Mouse (Mus musculus) liver, embryonic 12.5 days (tissue): ENCODE data around the gene Homer2. TPM values are rescaled to one million over a fixed set of nuclear protein-coding genes. Genes with fewer than 3 reads are reported as not detected.
A peak's percentile ranks its signal among the peaks of the same experiment; 100 is the strongest.

ENCODE experiments used
- ATAC-seq: fragments of 200-750 bp; cut with Nextera tagmentation; 2 replicates; pipeline ENCODE4 v1.8.0; 2017; ENCODE audit warnings: moderate number of reproducible peaks, mild to moderate bottlenecking, moderate library complexity
- H3K27ac ChIP-seq: fragments of 300-500 bp; sonication (generic); 2 replicates; pipeline ENCODE4 v1.5.1; 2016; ENCODE audit warnings: mild to moderate bottlenecking
- H3K27me3 ChIP-seq: fragments of 300-500 bp; sonication (generic); replicated peaks from 2 replicates; pipeline ENCODE4 v1.6.1; 2016; ENCODE audit warnings: mild to moderate bottlenecking, moderate library complexity
- H3K36me3 ChIP-seq: fragments of 300-500 bp; sonication (generic); 2 replicates; pipeline ENCODE4 v1.6.1; 2016; ENCODE audit warnings: mild to moderate bottlenecking, moderate library complexity
- H3K4me1 ChIP-seq: fragments of 300-500 bp; sonication (generic); 2 replicates; pipeline ENCODE4 v1.6.1; 2016
- H3K4me2 ChIP-seq: fragments of 300-500 bp; sonication (generic); 2 replicates; pipeline ENCODE4 v1.6.1; 2016; ENCODE audit warnings: mild to moderate bottlenecking, moderate library complexity
- H3K4me3 ChIP-seq: fragments of 300-500 bp; sonication (generic); 2 replicates; pipeline ENCODE4 v1.5.1; 2016; ENCODE audit warnings: mild to moderate bottlenecking, moderate library complexity
- H3K9ac ChIP-seq: fragments of 300-500 bp; sonication (generic); 2 replicates; pipeline ENCODE4 v1.6.1; 2016; ENCODE audit warnings: mild to moderate bottlenecking, moderate library complexity
- H3K9me3 ChIP-seq: fragments of 300-500 bp; sonication (generic); replicated peaks from 2 replicates; pipeline ENCODE4 v1.6.1; 2016; ENCODE audit warnings: mild to moderate bottlenecking, moderate library complexity
- WGBS: fragments of 180-500 bp; shearing (Covaris S2); methylation state at CpG from one replicate; pipeline ENCODE4 v1.1.7; 2016; ENCODE audit not compliant: insufficient replicate concordance; 5-methylcytosine and 5-hydroxymethylcytosine counted together
- polyA plus RNA-seq: library from polyadenylated mRNA; unstranded; fragments of >200 nt; fragmentation: Nextera tagmentation; extraction: Ambion mirVana; gene quantifications from 2 replicates; pipeline ENCODE4 v1.2.1, GENCODE M21; 2016

The Homer2 gene
- polyA plus RNA-seq, 1 experiment from 2014 or later, result 10.0 TPM

DNA sequence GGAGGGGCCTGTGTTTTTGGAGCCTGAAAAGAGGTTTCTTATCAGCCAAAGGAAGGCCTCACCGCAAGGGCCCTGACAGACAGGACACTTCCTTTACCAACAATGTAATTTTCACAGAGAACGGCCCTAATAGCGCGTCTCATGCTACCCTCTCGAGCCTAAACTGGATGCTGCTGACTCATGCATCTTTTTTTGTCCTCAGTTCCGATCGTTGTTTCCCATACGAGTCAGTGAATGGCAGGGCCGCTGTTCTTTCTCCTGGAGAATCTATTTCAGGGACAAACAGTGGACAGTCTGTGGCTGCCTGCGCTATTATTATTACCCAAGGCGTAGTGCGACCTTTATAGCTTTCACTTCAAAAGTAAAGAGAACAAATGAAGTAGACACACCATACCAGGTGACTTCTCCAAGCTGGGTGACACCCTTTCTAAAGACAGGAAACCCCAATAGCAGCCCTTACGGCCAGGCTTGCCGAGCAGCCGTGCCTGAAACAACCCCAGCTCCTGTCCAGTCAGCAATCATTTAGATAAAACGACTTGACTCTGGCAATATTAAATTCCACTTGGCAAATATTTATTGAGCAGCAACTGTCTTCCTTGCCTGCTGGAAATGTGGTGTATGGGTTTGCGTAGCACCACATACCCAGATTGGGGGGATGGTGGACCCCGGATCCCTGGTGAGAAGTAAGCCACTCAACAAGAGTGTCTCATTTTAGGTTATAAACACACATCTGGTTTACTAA, 18.8 kb upstream of the Homer2 start:
- Histone ChIP-seq H3K4me3 (peak overlapping the region; percentile 16; the same call in 1 of the 2 replicates), H3K4me2 (peak overlapping the region; percentile 57), H3K27ac (peak overlapping the region; percentile 56), H3K27me3 (peaks cover 5% of the 10 kb centered on the region), H3K4me1 (peaks cover 35% of the 10 kb centered on the region), H3K36me3 (no peaks in the 10 kb centered on the region), H3K9ac (peak overlapping the region; percentile 27; the same call in 1 of the 2 replicates), H3K9me3 (no peaks in the 10 kb centered on the region)
- peak; percentile 69 for ATAC-seq
- 26% methylated on average over 18 of the region's 18 CpGs for WGBS

DNA sequence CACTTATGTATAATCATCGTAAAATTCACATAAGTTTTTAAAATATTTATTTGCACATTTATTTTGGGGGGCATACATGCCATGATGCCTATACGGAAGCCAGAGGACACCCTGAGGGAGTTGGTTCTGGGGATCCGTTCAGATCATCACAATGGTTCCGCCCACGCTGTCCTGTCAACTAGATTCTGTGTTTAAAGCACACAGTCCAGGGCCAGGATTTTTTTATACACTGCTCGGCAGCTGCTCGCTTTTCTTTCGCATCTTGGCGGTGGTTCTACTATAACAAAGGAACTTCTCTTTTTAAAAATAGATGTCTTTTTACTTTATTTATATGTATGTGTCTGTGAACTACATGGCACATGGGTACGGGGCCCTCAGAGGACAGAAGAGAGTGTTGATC, 16.5 kb upstream of the Homer2 start:
- no peak for ATAC-seq
- Histone ChIP-seq H3K9ac (no peak overlapping the region), H3K27ac (no peak overlapping the region), H3K4me2 (no peak overlapping the region), H3K4me3 (no peak overlapping the region), H3K4me1 (peaks cover 42% of the 10 kb centered on the region), H3K27me3 (peaks cover 2% of the 10 kb centered on the region), H3K9me3 (0 out of 2 replicates have a peak, but pooled peaks cover 1% of the 10 kb centered on the region), H3K36me3 (no peaks in the 10 kb centered on the region)
- 82% methylated on average over 10 of the region's 10 CpGs for WGBS

DNA sequence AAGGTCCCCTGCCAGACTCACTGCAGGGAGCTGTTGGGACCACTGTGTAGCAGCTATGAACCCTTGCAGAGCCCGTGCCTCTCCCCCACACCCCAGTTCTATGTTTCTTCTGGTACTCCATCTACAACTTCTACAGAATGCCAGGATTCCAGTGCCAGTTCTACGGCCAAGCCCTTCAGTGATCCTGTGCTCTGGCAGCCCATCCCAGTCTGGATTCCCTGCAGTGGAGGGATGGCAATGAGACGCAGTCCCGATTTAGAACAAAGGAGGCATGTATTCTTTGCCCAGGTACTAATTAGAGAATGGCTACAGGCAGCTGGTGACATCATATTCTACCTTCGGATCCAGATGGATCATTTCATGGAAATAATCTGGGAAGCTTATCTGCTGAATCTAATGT, 13.9 kb upstream of the Homer2 start:
- Histone ChIP-seq H3K9me3 (0 out of 2 replicates have a peak, but pooled peaks cover 3% of the 10 kb centered on the region), H3K4me3 (no peak overlapping the region), H3K4me1 (peaks cover 49% of the 10 kb centered on the region), H3K4me2 (no peak overlapping the region), H3K27ac (no peak overlapping the region), H3K27me3 (no peaks in the 10 kb centered on the region), H3K9ac (no peak overlapping the region), H3K36me3 (no peaks in the 10 kb centered on the region)
- 76% methylated on average over 5 of the region's 5 CpGs for WGBS
- no peak for ATAC-seq

DNA sequence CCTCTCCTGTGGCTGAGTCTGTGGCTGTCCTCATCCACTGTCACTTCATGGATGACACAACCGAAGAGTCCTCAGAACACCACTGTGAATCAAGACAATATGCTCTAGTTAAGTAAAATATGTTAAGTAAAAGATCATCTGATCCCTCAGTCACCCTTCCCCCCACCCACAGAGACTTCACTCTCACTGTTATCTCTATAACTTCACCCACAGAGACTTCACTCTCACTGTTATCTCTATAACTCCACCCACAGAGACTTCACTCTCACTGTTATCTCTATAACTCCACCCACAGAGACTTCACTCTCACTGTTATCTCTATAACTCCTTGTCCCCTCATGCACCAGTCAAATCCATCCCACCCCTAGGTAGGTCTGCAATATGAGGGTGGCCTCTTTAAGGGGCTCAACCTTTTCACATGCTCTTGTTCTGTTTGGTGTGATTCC, 11.9 kb upstream of the Homer2 start:
- peak overlapping the region; percentile 38 for H3K4me2 ChIP-seq
- H3K4me1 ChIP-seq, result peaks cover 37% of the 10 kb centered on the region
- peak; percentile 91 for ATAC-seq
- H3K27me3 ChIP-seq, result no peaks in the 10 kb centered on the region
- no peak overlapping the region for H3K9ac ChIP-seq
- H3K27ac ChIP-seq, result peak overlapping the region; percentile 85
- 29% methylated on average over 1 of the region's 1 CpGs for WGBS
- peak overlapping the region; percentile 23; the same call in 1 of the 2 replicates for H3K4me3 ChIP-seq
- no peaks in the 10 kb centered on the region for H3K36me3 ChIP-seq
- 0 out of 2 replicates have a peak, but pooled peaks cover 3% of the 10 kb centered on the region for H3K9me3 ChIP-seq

DNA sequence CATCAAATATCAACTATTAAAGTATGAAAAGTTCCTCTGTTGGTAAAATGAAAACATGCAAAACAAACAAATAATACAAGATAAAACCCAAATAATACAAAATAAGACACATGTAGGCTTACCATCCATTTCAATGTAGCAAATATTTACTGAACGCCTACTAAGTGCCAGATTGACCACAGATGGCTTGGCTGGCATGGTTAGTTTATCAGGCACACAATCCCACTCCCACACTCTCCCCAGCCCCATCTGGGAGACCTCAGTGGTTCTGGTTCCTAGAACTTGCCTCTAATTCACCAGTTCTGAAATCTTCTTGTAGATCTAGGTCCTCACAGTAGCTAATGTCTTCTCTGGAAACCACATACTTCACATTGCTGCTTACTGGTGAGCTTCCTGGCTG, 11.3 kb upstream of the Homer2 start:
- Histone ChIP-seq H3K27me3 (no peaks in the 10 kb centered on the region), H3K4me1 (peaks cover 37% of the 10 kb centered on the region), H3K36me3 (no peaks in the 10 kb centered on the region), H3K27ac (peak overlapping the region; percentile 85), H3K9me3 (0 out of 2 replicates have a peak, but pooled peaks cover 3% of the 10 kb centered on the region), H3K4me2 (peak overlapping the region; percentile 38), H3K4me3 (peak overlapping the region; percentile 23; the same call in 1 of the 2 replicates), H3K9ac (peak overlapping the region; percentile 17; the same call in 1 of the 2 replicates)
- ATAC-seq, result no peak
- WGBS, result 50% methylated on average over 1 of the region's 1 CpGs

DNA sequence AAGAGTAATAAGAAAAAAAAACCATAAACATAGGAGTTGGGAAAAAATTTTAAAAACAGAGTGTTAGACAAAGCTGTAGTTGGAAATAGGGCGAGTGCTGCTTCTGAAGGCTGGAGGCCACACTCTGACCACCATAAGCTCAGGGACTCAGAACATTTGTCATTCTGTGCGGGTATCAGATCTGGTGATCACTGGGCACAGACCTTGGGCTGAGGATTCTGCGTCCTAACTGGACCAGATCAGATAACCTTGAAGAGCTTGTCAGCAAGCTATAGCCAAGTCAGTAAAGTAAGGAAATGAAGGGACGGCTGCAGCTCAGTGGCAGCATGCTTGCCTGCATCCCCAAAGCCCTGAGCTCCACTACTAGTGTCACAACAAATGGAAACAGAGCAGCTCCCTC, 2.8 kb upstream of the Homer2 start:
- no peaks in the 10 kb centered on the region for H3K36me3 ChIP-seq
- H3K4me2 ChIP-seq, result no peak overlapping the region
- no peak overlapping the region for H3K4me3 ChIP-seq
- H3K27ac ChIP-seq, result no peak overlapping the region
- H3K27me3 ChIP-seq, result peaks cover 56% of the 10 kb centered on the region
- peaks cover 21% of the 10 kb centered on the region for H3K4me1 ChIP-seq
- 53% methylated on average over 4 of the region's 4 CpGs for WGBS
- no peak for ATAC-seq
- no peaks in the 10 kb centered on the region; the same call in 1 of the 2 replicates for H3K9me3 ChIP-seq
- no peak overlapping the region for H3K9ac ChIP-seq

DNA sequence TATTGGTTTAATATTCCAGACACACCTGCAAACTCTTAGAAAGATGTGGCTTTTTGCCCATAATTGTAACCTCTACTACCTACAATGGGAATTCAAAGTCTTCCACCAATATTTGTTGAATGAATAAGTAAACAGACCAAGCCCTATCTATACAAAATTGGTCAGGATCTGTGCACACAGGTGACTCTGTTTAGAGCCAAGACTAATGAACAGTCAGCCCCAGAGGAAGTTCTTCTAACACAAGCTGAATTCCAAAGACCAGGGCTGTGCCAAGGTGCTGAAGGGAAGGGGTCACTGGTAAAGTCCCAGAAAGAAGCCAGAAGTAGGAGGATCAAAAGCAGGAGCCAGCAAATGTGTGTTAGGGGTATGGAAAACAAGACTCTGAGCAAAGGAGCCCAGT, 838 bp upstream of the Homer2 start:
- no peak overlapping the region for H3K27ac ChIP-seq
- no peak overlapping the region for H3K4me3 ChIP-seq
- H3K4me2 ChIP-seq, result no peak overlapping the region
- ATAC-seq, result no peak
- peaks cover 76% of the 10 kb centered on the region for H3K27me3 ChIP-seq
- H3K9me3 ChIP-seq, result no peaks in the 10 kb centered on the region; the same call in 1 of the 2 replicates
- no peak overlapping the region for H3K9ac ChIP-seq
- H3K4me1 ChIP-seq, result peaks cover 23% of the 10 kb centered on the region
- no peaks in the 10 kb centered on the region for H3K36me3 ChIP-seq

DNA sequence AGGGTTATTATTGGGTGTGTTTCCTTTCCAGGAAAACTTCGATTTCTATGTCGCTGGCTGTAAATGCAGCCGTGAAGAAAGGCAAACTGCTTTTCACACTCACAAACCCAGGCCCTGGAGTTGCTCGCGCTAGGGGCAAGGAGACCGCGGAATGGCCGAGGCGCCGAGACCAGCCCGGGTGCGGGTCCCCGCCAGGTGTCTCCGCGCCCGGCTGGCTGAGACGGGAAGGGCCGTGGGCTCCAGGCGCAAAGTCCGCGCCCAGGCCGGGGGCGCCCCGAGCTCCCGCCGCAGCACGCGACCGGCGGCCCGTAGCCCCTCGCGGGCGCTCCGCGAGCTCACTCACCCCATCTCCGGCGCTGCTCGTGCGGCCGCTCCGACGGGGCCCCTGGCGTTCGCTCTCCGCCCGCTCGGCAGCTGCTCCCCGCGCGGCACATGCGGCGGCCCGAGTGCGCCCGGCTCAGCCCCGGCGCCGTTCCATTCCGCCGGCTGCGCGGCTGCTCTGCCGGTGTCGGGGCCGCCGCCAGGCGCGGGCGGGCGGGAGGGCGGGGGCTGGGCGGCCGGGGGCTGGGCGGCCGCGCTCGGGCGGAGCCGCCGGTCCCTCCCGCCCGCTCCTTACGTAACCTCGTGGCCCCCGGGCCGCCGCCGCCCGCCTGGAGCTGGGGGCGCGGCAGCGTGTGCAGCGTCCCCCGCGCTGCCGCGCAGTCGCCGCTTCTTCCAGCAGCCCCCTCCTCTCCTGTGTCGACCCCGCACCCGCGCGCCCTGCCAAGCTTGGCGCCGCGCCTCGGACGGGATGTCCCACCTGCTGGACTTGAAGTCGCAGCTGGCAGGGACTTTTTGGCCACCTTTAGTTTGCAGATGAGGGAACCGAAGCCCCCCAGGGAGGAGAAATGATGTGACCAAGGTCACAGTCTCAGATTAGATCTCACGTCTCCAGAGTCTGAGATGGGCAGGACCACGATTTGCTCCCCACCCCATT, 623 bp downstream of the Homer2 start:
- H3K27me3 ChIP-seq, result peaks cover 85% of the 10 kb centered on the region
- H3K9me3 ChIP-seq, result no peaks in the 10 kb centered on the region; the same call in 1 of the 2 replicates
- peak overlapping the region; percentile 73 for H3K9ac ChIP-seq
- no peaks in the 10 kb centered on the region for H3K36me3 ChIP-seq
- 2% methylated on average over 75 of the region's 114 CpGs for WGBS
- ATAC-seq, result peak; percentile 73
- H3K4me2 ChIP-seq, result peak overlapping the region; percentile 96
- peaks cover 23% of the 10 kb centered on the region for H3K4me1 ChIP-seq
- peak overlapping the region; percentile 71 for H3K4me3 ChIP-seq
- H3K27ac ChIP-seq, result peak overlapping the region; percentile 7; the same call in 1 of the 2 replicates

DNA sequence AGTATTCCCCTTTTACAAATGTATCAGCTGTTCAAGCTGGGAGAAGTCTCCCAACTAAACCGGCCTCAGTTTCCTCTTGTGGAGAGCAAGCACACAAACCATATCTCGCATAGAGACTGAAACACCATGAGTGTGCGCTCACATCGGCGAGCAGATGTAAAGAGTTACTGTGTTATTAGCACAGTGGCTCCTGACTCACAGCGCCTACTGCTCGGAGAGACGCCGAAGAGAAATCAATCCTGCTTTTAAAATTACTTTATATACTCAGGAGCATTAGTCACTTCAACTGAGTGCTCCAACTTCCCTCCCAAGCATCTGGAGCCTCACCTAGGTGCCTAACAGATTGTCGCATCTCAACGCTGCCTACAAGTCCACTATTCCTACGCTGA, 1.3 kb downstream of the Homer2 start:
- Histone ChIP-seq H3K36me3 (no peaks in the 10 kb centered on the region), H3K4me3 (peak overlapping the region; percentile 71), H3K27ac (0 out of 2 replicates have a peak overlapping the region, but pooled peaks have one; percentile 7), H3K9me3 (no peaks in the 10 kb centered on the region; the same call in 1 of the 2 replicates), H3K27me3 (peaks cover 85% of the 10 kb centered on the region), H3K4me2 (peak overlapping the region; percentile 96), H3K4me1 (peaks cover 23% of the 10 kb centered on the region), H3K9ac (peak overlapping the region; percentile 73)
- peak; percentile 38 for ATAC-seq
- 35% methylated on average over 12 of the region's 12 CpGs for WGBS

DNA sequence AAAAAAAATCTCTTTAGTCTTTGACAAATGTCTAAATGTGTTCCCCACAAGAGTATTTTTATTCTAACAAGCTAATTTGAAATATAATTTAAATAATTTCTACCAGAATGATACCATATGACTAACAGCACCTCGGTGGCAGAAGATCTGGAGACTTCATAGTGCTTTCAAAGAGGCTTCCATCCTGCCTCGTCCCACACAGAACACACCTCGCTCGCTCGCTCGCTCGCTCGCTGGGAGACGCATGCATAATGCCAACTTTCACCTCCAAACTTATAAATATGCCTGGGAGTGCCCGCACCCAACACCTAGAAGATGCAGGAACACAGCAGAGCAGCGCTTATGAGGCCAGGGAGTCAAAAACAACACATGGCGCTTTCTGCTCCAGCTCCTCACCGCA, 9.0 kb downstream of the Homer2 start:
- Histone ChIP-seq H3K4me2 (no peak overlapping the region), H3K4me1 (peaks cover 5% of the 10 kb centered on the region; the same call in 1 of the 2 replicates), H3K4me3 (no peak overlapping the region), H3K27ac (no peak overlapping the region), H3K9me3 (no peaks in the 10 kb centered on the region), H3K27me3 (peaks cover 44% of the 10 kb centered on the region), H3K36me3 (no peaks in the 10 kb centered on the region; the same call in 1 of the 2 replicates), H3K9ac (no peak overlapping the region)
- no peak for ATAC-seq
- WGBS, result 83% methylated on average over 13 of the region's 13 CpGs

DNA sequence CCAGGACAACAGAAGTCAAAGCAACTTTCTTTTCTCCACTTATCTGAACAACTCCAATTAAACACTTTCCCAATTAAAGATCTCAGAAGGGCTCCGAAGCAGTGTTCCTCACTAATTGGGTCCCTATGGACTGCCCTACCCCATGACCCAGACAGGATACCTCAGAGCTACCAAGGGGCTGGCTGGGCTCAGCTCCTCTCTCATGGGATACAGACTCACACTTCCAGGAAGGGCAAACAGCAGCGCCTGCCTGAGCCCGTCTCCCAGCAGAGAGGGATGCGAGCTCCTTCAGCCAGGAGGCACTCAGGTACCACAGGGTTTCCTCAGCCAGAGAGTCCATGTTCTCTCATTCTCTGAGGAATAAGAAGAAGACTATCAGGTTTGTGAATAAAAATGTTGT, 9.4 kb downstream of the Homer2 start:
- Histone ChIP-seq H3K4me1 (peaks cover 5% of the 10 kb centered on the region; the same call in 1 of the 2 replicates), H3K4me2 (no peak overlapping the region), H3K9ac (no peak overlapping the region), H3K9me3 (no peaks in the 10 kb centered on the region), H3K27me3 (peaks cover 40% of the 10 kb centered on the region), H3K4me3 (no peak overlapping the region), H3K36me3 (no peaks in the 10 kb centered on the region; the same call in 1 of the 2 replicates), H3K27ac (no peak overlapping the region)
- ATAC-seq, result no peak
- WGBS, result 82% methylated on average over 4 of the region's 4 CpGs
